Mouse (Mus musculus) cerebellum, adult 2 months (tissue): Measurements from ENCODE around the gene Sh3pxd2b.

Source experiments
- CTCF ChIP-seq: fragments of 200-500 bp; IDR thresholded peaks from 2 replicates; pipeline ENCODE4 v1.5.1; 2011; ENCODE audit warnings: low read depth, mild to moderate bottlenecking, control low read depth, low read length, moderate library complexity, borderline replicate concordance; ENCODE audit not compliant: insufficient read depth
- POLR2A ChIP-seq: fragments of 200-500 bp; IDR thresholded peaks from 2 replicates; pipeline ENCODE4 v1.6.1; 2011; ENCODE audit warnings: low read length, control low read depth, borderline replicate concordance; ENCODE audit not compliant: insufficient read depth

DNA sequence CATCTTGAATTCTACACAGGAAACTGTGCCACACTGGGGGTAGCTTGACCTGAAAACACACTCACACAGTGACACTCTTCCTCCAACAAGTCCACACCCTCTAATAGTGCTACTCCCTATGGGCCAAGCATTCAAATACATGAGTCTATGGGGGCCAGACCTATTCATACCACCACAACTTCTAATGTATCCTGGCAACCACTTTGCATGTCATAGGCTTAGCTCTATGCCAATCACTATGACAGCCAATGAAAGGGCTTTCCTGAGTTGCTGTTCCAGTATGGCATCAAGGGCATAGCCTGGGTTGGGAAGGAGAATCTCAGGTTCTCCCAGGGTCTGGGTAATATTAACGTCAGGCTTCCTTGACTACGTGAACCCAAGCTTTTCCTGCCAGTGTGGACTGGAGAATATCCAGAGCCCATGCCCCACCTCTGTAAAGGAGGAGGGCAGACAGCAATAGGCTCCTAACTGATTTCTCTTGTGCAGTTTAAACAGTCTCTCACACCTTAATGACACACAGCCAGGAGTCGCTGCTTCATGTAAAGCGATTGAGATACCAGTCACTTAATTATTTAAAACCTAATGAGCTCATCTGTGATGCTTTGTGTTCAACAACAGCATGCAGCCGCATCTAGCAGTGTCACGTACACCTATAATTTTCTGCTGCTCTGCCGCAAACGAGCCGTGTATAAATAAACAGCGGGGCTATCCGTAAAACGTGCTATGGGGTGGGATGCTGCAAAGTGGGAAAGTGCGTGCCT is 25.8 kb downstream of the Sh3pxd2b start:
- no peak for TF ChIP-seq CTCF
- no peak for TF ChIP-seq POLR2A
